Mouse (Mus musculus): Measurements from ENCODE around the gene Ldhd.
"Not testable (repeated sequence)": the region's sequence is repeated elsewhere in the genome, so short reads cannot be mapped to it uniquely, and the experiment has no call there.

The Ldhd gene

GRCm38 (mm10) chr8:111630105-111630521 is at the start of gene Ldhd:
Ldhd (minus strand) TSS chr8:111630374.
- DNase-seq (ENCODE audit: low spot score): no peak

GRCm38 (mm10) chr8:111678848-111679247 is 48.7 kb upstream of the Ldhd start:
- no peak for DNase-seq (ENCODE audit: low spot score)

DNA sequence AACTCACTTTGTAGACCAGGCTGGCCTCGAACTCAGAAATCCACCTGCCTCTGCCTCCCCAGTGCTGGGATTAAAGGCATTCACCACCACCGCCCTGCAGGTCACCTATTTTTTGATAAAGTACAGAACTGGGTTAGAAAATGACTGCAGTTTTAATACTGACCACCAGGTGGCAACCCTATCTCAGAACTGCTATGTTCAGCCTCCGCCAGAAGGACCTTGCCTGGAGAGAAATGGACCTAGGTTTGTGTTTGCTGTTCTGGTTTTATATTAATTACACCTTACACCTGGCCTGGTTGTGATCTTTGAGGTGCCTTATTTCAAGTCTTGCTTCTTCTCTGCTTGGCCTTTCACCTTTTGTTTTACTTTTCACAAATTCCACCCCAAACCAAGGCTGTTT is 47.9 kb upstream of the Ldhd start:
- peak; percentile 91 for DNase-seq (ENCODE audit: low spot score)

DNA sequence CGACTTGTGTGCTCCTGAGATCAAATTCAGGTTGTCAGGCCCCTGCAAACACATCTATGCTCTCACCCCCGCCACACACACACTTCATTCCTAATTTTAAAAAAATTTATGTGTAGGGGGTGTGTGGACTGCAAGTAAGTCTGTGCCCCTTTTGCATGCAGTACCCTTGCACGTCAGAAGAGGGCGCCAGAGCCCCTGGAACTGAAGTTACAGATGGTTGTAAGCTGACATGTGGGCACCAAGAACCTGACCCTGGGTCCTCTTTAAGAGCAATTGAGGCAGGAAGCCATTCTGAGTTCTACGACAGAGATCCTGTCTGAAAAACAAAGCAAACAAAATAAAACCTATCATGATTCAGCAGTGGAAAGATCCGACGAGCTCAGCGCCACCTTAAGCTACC is 46.1 kb upstream of the Ldhd start:
- no peak for DNase-seq (ENCODE audit: low spot score)

- DNase-seq (ENCODE audit: low spot score): no peak
Measured at GRCm38 (mm10) chr8:111666751-111667150, 36.6 kb upstream of the Ldhd start.

DNA sequence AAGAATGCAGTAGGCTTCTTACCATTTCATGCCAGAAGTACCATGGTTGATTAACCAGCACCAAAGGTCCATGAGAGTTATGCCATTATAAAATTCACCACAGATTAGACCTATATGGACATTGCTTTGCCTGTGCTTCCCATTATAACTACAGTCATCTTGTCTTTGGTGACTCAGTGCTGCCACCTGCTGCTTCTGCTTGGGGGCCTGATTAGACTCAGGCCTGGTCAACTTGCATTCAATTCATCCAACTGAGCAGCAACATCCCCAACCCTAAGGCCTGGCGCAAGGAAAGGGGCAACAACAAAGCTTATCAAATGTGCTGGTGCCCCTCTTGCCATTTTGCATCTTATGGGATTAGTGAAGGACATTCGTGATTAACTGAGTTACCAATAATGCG is 32.3 kb upstream of the Ldhd start:
- DNase-seq (ENCODE audit: low spot score): peak; percentile 73

GRCm38 (mm10) chr8:111658819-111659423 is 28.7 kb upstream of the Ldhd start:
- no peak for DNase-seq (ENCODE audit: low spot score)

- peak; percentile 7 for DNase-seq (ENCODE audit: low spot score)
Measured at GRCm38 (mm10) chr8:111657312-111657854, 27.2 kb upstream of the Ldhd start.

GRCm38 (mm10) chr8:111653524-111653923 is 23.4 kb upstream of the Ldhd start:
- no peak for DNase-seq (ENCODE audit: low spot score)

DNA sequence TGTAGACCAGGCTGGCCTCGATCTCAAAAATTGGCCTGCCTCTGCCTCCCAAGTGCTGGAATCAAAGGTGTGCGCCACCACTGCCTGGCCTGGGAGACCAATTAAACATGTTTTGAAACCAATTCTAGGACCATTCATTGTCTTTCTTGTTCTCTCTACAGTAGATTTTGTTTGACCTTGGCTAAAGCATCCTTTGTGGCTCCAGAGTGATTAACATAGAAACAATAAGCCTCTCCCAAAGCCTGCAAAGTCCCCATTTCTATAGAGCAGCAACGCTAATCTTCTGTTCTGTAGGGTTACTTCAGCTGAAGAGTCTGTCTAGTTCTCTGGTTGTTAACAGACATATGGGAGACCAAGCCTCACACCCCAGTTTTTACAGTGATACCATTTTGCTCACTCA is 20.5 kb upstream of the Ldhd start:
- DNase-seq (ENCODE audit: low spot score): no peak

GRCm38 (mm10) chr8:111648834-111649233 is 18.7 kb upstream of the Ldhd start:
- DNase-seq (ENCODE audit: low spot score): no peak

GRCm38 (mm10) chr8:111645715-111646114 is 15.5 kb upstream of the Ldhd start:
- DNase-seq (ENCODE audit: low spot score): no peak

DNA sequence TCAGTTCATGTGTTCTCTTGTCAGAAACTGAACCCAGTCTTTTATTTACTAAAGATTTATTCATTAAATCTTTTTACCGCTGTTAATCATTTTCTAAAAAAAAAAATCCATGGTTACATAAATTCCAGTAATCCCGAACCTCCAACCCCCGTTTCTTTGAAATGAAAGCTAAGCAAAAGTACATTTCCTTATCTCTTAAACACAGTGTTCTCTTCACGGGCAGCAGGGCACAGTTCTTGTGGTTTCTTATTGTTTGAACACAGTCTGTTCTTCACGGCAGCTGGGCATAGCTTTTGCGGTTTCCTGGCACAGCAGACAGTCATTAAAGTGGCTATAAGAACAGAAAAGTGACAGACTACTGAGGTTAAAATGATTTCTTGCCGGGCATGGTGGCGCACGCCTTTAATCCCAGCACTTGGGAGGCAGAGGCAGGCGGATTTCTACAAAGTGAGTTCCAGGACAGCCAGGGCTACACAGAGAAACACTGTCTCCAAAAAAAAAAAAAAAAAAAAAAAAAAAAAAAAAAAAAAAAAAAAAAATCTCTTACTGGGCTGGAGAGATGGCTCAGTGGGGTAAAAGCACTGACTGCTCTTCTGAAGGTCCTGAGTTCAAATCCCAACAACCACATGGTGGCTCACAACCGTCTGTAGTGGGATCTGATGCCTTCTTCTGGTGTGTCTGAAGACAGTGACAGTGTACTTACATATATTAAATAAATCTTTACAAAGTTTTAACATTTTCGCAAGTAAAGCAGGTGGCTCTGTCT is 14.3 kb upstream of the Ldhd start:
- DNase-seq (ENCODE audit: low spot score): not testable (repeated sequence)

GRCm38 (mm10) chr8:111643264-111644141 is 13.3 kb upstream of the Ldhd start, which contains the start of gene Zfp1:
Zfp1 (plus strand) TSS chr8:111643401.
- DNase-seq (ENCODE audit: low spot score): peak; percentile 95

GRCm38 (mm10) chr8:111642939-111643263 is 12.7 kb upstream of the Ldhd start:
- no peak for DNase-seq (ENCODE audit: low spot score)

GRCm38 (mm10) chr8:111642496-111642895 is 12.3 kb upstream of the Ldhd start:
- no peak for DNase-seq (ENCODE audit: low spot score)

- DNase-seq (ENCODE audit: low spot score): no peak
Measured at GRCm38 (mm10) chr8:111641064-111641463, 10.9 kb upstream of the Ldhd start.

GRCm38 (mm10) chr8:111638086-111638485 is 7.9 kb upstream of the Ldhd start:
- no peak for DNase-seq (ENCODE audit: low spot score)

DNA sequence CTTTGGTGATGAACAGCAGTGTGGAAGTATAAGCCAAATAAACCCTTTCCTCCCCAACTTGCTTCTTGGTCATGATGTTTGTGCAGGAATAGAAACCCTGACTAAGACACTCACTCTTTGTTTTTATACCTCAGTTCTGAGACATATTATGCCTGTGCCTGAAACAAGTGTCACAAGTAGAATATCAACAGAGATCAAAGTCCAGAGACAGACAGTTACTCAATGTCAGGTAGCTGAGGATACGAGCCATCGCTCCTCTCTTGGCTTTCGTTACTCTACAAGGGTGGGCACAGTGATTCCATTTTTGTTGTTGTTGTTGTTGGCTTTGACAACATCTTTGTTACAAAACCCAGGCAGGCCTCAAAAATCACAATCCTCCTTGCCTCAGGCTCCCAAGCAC is 2.8 kb upstream of the Ldhd start:
- no peak for DNase-seq (ENCODE audit: low spot score)

DNA sequence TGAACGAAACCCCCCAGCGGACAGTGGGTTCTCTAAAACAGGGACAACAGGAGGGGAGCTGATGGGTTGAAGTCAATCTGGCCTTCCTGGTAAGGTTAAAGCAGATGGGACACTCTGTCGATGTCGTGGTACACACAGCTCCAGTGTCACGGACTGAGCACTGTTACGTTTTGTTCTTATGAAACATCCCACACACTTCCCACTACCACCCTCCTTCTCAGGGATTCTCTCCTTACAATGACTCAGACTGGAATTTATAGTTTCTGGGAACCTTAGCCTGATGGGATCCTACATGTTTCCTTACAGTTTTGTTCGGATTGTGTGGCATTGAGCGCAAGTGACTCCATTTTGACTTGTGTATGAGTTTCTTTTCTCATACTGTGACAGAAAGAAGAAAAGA is 1.4 kb upstream of the Ldhd start:
- no peak for DNase-seq (ENCODE audit: low spot score)

GRCm38 (mm10) chr8:111628894-111629501 is 1.2 kb downstream of the Ldhd start:
- no peak for DNase-seq (ENCODE audit: low spot score)

DNA sequence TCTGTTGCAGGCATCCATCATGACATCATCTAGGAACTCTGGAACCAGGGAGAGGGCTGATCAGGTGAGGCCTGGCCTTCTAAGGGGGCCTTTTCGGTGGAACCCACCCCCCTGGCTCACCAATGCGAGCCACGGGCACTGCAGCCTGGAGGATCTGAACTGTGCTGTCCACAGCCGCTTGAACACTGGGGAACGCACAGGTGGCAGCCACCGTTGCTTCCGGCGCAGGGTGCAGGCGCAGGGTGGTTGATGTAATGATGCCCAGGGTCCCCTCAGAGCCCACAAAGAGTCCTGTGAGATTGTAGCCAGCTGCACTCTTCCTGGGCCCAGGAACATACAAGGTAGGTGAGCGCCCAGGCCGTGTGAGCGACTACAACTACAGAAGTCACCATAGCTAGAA is 1.8 kb downstream of the Ldhd start:
- DNase-seq (ENCODE audit: low spot score): no peak

All from retina, embryonic 14.5 days (tissue).